Mouse (Mus musculus): ENCODE measurements around the gene Klhl29. TPM values are rescaled to one million over a fixed set of nuclear protein-coding genes. Genes with fewer than 3 reads are reported as not detected.
A peak's percentile ranks its signal among the peaks of the same experiment; 100 is the strongest.
"Not testable (repeated sequence)": the region's sequence is repeated elsewhere in the genome, so short reads cannot be mapped to it uniquely, and the experiment has no call there.

Gene Klhl29
- polyA plus RNA-seq, 1 experiment from 2014 or later: 2.8 TPM

GRCm38 (mm10) chr12:5350491-5351285, 24.8 kb downstream of the Klhl29 start:
- no peaks in the 10 kb centered on the region for H3K9me3 ChIP-seq
- H3K27me3 ChIP-seq: no peaks in the 10 kb centered on the region
- no peak overlapping the region for H3K9ac ChIP-seq
- ATAC-seq (ENCODE audit: low read depth): no peak
- WGBS: 88% methylated on average over 11 of the region's 11 CpGs
- H3K4me2 ChIP-seq: no peak overlapping the region
- H3K36me3 ChIP-seq: no peaks in the 10 kb centered on the region
- H3K4me3 ChIP-seq: no peak overlapping the region
- peaks cover 8% of the 10 kb centered on the region for H3K4me1 ChIP-seq (replicated peaks)
- no peak overlapping the region for H3K27ac ChIP-seq (replicated peaks)

GRCm38 (mm10) chr12:5345088-5345487, 30.4 kb downstream of the Klhl29 start:
- 0 out of 2 replicates have a peak, but pooled peaks cover 3% of the 10 kb centered on the region for H3K4me1 ChIP-seq (replicated peaks)
- 85% methylated on average over 6 of the region's 6 CpGs for WGBS

DNA sequence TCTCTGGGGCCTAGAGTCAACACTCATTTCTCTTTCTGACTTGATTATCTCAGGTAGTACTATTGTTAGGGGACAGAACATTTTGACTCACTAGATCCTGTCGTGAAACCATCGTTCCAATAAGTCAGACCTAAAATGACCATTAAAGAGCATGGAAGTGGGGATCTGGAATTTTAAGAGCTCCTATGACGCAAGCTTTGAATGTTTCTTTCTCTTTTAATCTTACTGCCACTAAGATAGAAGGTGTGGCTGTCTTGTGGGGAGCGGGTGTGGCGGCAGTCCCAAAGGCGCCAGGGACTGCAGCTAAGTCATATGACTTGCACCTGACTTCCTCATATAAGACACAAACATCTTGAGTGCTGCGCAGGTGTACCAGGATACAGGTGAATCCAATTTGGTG, 31.0 kb downstream of the Klhl29 start:
- H3K36me3 ChIP-seq; H3K27me3 ChIP-seq; H3K4me3 ChIP-seq; H3K9ac ChIP-seq; ATAC-seq (ENCODE audit: low read depth); H3K9me3 ChIP-seq; H3K4me2 ChIP-seq; H3K4me1 ChIP-seq (replicated peaks); H3K27ac ChIP-seq (replicated peaks): not testable (repeated sequence)
- WGBS: 97% methylated on average over 6 of the region's 7 CpGs

More at GRCm38 (mm10) chr12:5345088-5345487, 30.4 kb downstream of the Klhl29 start:
- Histone ChIP-seq H3K9ac (no peak overlapping the region), H3K4me2 (no peak overlapping the region), H3K9me3 (no peaks in the 10 kb centered on the region), H3K4me3 (no peak overlapping the region), H3K36me3 (no peaks in the 10 kb centered on the region), H3K27ac (replicated peaks) (no peak overlapping the region), H3K27me3 (no peaks in the 10 kb centered on the region)
- ATAC-seq (ENCODE audit: low read depth): no peak

GRCm38 (mm10) chr12:5340151-5340603, 35.3 kb downstream of the Klhl29 start:
- Histone ChIP-seq H3K27me3 (no peaks in the 10 kb centered on the region), H3K36me3 (no peaks in the 10 kb centered on the region), H3K4me3 (no peak overlapping the region), H3K9me3 (no peaks in the 10 kb centered on the region), H3K4me2 (no peak overlapping the region), H3K9ac (no peak overlapping the region), H3K27ac (replicated peaks) (no peak overlapping the region), H3K4me1 (replicated peaks) (peaks cover 15% of the 10 kb centered on the region)
- 86% methylated on average over 6 of the region's 6 CpGs for WGBS
- ATAC-seq (ENCODE audit: low read depth): no peak

DNA sequence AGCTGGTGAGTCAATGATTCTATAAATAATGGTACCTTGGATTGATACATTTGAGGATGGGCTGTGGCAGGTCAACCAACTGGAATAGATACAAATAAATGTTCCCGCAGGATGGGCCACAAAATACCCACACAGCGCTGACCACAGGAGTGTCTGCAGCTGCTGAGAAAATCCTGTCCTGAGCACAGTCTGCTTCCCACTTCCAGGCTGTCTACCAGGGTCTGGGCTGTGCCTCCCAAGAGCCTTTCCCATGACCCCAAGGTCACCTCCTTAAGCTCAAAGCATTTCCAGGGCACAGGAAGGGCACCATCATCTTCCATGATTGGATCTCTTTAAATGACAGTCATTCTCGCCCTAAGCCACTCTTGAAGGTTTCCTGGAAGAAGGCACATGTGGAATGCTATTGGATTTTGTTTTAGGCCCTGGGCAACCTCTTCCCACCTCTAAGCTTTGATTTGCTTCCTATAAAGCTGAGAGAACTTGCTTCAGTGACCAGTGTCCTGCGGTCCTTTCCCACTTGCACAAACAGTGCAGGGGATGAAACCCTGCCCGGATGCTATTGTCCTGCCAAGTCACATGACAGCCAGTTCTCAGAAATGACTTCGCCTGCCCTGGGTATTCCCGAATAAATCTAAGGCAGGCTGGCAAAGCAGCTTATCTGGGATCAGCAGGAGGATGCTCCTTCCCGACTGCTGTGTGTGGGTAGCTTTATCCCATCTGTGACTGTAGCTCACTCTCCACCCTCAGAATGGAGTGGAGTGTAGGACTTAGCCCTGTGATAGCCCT, 38.4 kb downstream of the Klhl29 start:
- Histone ChIP-seq H3K4me2 (no peak overlapping the region), H3K27me3 (no peaks in the 10 kb centered on the region), H3K9ac (no peak overlapping the region), H3K27ac (replicated peaks) (no peak overlapping the region), H3K9me3 (no peaks in the 10 kb centered on the region), H3K36me3 (no peaks in the 10 kb centered on the region), H3K4me1 (replicated peaks) (peaks cover 32% of the 10 kb centered on the region), H3K4me3 (no peak overlapping the region)
- ATAC-seq (ENCODE audit: low read depth): no peak
- 31% methylated on average over 8 of the region's 8 CpGs for WGBS

- Histone ChIP-seq H3K4me2 (no peak overlapping the region), H3K27me3 (no peaks in the 10 kb centered on the region), H3K27ac (replicated peaks) (no peak overlapping the region), H3K36me3 (no peaks in the 10 kb centered on the region), H3K4me1 (replicated peaks) (peaks cover 39% of the 10 kb centered on the region), H3K9me3 (no peaks in the 10 kb centered on the region), H3K4me3 (no peak overlapping the region), H3K9ac (no peak overlapping the region)
- WGBS: 77% methylated on average over 6 of the region's 6 CpGs
- ATAC-seq (ENCODE audit: low read depth): no peak
Observed at GRCm38 (mm10) chr12:5336331-5336730, 39.2 kb downstream of the Klhl29 start.

DNA sequence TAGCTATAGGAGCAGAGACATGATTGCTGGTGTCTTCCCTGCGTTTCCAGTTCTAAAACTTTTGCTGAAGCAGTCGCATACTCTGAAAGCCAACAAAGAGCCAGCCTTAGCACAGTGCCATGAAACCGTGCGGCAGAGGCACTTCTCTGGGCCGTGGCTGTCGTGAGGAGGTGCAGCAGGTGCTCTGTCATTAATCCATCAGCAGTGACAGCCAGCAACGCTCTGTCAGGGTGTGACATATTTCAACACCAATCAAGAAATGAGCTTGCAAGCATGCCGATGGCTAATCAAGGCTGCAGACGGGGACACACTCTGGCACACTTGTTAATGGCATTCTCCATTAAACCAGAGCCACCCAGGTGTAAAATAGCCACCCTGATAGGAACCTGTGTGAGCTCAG, 40.5 kb downstream of the Klhl29 start:
- Histone ChIP-seq H3K4me2 (no peak overlapping the region), H3K36me3 (no peaks in the 10 kb centered on the region), H3K9ac (no peak overlapping the region), H3K4me3 (no peak overlapping the region), H3K9me3 (no peaks in the 10 kb centered on the region), H3K4me1 (replicated peaks) (peaks cover 49% of the 10 kb centered on the region), H3K27me3 (no peaks in the 10 kb centered on the region), H3K27ac (replicated peaks) (no peak overlapping the region)
- WGBS: 65% methylated on average over 9 of the region's 9 CpGs
- ATAC-seq (ENCODE audit: low read depth): no peak

DNA sequence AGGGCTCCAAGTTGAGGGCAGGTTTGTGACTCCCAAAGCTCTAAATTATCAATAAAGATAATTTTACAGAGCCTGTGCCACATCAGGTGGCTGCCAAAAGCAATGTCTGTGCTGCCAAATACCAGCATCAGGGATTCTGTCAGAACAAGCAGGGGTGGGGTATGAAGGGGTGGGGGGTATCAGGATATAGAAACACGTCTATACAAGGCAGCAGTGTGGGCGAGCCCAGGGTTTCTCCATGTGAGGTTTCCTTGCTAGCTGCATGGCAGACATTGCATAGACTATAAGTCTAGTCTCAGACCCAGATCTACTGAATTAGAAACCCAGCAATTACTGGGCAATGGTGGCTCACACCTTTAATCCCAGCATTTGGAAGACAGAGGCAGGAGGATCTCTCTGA, 41.3 kb downstream of the Klhl29 start:
- 90% methylated on average over 2 of the region's 2 CpGs for WGBS
- no peak for ATAC-seq (ENCODE audit: low read depth)
- Histone ChIP-seq H3K27ac (replicated peaks) (no peak overlapping the region), H3K4me1 (replicated peaks) (peaks cover 49% of the 10 kb centered on the region), H3K9ac (no peak overlapping the region), H3K4me2 (no peak overlapping the region), H3K27me3 (no peaks in the 10 kb centered on the region), H3K36me3 (no peaks in the 10 kb centered on the region), H3K9me3 (no peaks in the 10 kb centered on the region), H3K4me3 (no peak overlapping the region)

GRCm38 (mm10) chr12:5331810-5332484, 43.5 kb downstream of the Klhl29 start:
- Histone ChIP-seq H3K9ac (no peak overlapping the region), H3K36me3 (no peaks in the 10 kb centered on the region), H3K27ac (replicated peaks) (no peak overlapping the region), H3K9me3 (no peaks in the 10 kb centered on the region), H3K4me2 (no peak overlapping the region), H3K27me3 (no peaks in the 10 kb centered on the region), H3K4me3 (no peak overlapping the region), H3K4me1 (replicated peaks) (peaks cover 43% of the 10 kb centered on the region)
- ATAC-seq (ENCODE audit: low read depth): peak; percentile 28; the same call in 1 of the 2 replicates
- WGBS: 35% methylated on average over 13 of the region's 13 CpGs

GRCm38 (mm10) chr12:5330496-5331070, 44.9 kb downstream of the Klhl29 start:
- 76% methylated on average over 6 of the region's 6 CpGs for WGBS
- Histone ChIP-seq H3K27ac (replicated peaks) (no peak overlapping the region), H3K36me3 (no peaks in the 10 kb centered on the region), H3K9me3 (no peaks in the 10 kb centered on the region), H3K27me3 (no peaks in the 10 kb centered on the region), H3K9ac (no peak overlapping the region), H3K4me1 (replicated peaks) (peaks cover 35% of the 10 kb centered on the region), H3K4me2 (no peak overlapping the region), H3K4me3 (no peak overlapping the region)
- ATAC-seq (ENCODE audit: low read depth): no peak

GRCm38 (mm10) chr12:5322444-5323087, 52.9 kb downstream of the Klhl29 start:
- H3K9ac ChIP-seq: no peak overlapping the region
- H3K9me3 ChIP-seq: no peaks in the 10 kb centered on the region
- no peaks in the 10 kb centered on the region for H3K27me3 ChIP-seq
- H3K4me1 ChIP-seq (replicated peaks): peaks cover 11% of the 10 kb centered on the region
- no peak overlapping the region for H3K27ac ChIP-seq (replicated peaks)
- H3K4me2 ChIP-seq: no peak overlapping the region
- ATAC-seq (ENCODE audit: low read depth): no peak
- WGBS: 86% methylated on average over 9 of the region's 9 CpGs
- no peaks in the 10 kb centered on the region for H3K36me3 ChIP-seq
- no peak overlapping the region for H3K4me3 ChIP-seq
